Mouse (Mus musculus): ENCODE measurements around the gene Ubash3a. TPM values are rescaled to one million over a fixed set of nuclear protein-coding genes. Genes with fewer than 3 reads are reported as not detected.
"Not testable (repeated sequence)": the region's sequence is repeated elsewhere in the genome, so short reads cannot be mapped to it uniquely, and the experiment has no call there.

The Ubash3a gene
- total RNA-seq, 1 experiment from 2014 or later: 37.7 TPM

DNA sequence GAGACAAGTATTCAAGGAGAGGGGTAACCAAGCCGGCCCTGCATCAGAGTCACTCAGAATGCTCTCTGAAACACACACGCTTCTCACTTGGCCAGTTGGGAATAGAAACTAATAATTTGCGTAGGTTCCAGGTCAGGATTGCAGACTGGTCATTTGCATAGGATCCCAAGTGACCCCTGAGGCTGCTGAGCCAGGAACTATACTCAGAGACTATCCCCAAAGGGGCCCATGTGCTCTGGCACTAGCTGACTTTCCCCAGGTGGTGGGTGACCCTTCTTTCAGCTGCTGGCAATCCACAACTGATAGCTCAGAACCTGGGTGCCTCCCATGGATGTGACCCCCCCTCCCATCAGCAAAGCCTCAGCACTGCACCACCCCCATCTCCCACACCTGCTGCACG, 51.5 kb downstream of the Ubash3a start:
- ATAC-seq (replicated peaks; ENCODE audit: low read depth, poor library complexity, severe bottlenecking): no peak

GRCm38 (mm10) chr17:31259825-31260224, 52.2 kb downstream of the Ubash3a start:
- ATAC-seq (replicated peaks; ENCODE audit: low read depth, poor library complexity, severe bottlenecking): no peak

DNA sequence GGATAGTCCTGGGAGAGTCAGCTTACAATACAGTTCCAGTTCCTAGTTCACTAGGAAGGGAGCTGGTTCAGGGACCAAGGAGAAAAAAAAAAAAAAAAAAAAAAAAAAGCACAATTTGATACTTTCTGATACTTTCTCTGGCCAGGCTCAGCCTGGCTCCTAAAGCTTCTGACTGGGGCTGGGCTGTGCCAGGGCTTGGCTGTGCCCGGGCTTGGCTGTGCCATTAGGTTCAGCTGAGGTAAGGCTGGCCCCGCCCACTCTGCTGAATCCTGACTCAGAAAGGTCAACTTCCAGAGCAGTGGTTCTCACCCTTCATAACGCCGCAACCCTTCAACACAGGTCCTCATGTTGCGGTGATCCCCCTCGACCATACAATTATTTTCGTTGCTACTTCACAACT, 52.8 kb downstream of the Ubash3a start:
- no peak for ATAC-seq (replicated peaks; ENCODE audit: low read depth, poor library complexity, severe bottlenecking)

- no peak for ATAC-seq (replicated peaks; ENCODE audit: low read depth, poor library complexity, severe bottlenecking)
These were observed 53.7 kb downstream of the Ubash3a start for GRCm38 (mm10) chr17:31261352-31261751.

- no peak for ATAC-seq (replicated peaks; ENCODE audit: low read depth, poor library complexity, severe bottlenecking)
These were observed 55.0 kb downstream of the Ubash3a start for GRCm38 (mm10) chr17:31262715-31263114.

DNA sequence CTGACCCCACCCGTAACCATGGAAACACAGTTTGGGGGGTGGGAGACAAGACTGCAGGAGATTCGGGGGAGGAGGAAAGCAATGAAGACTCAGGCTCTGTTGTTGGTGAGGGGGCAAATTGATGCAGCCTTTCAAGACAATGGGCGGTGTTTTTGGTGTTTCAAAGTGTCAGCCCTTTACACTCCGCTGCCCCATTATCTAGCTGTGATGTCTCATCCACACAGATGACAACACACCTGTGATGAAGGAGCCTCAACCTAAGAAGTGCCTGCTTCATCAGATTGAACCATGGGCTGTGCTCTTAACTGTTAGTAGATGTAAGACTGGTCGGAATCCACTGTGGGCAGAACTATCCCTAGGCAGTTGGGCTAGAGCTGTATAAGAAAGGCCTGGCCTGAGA, 56.1 kb downstream of the Ubash3a start:
- no peak for ATAC-seq (replicated peaks; ENCODE audit: low read depth, poor library complexity, severe bottlenecking)

DNA sequence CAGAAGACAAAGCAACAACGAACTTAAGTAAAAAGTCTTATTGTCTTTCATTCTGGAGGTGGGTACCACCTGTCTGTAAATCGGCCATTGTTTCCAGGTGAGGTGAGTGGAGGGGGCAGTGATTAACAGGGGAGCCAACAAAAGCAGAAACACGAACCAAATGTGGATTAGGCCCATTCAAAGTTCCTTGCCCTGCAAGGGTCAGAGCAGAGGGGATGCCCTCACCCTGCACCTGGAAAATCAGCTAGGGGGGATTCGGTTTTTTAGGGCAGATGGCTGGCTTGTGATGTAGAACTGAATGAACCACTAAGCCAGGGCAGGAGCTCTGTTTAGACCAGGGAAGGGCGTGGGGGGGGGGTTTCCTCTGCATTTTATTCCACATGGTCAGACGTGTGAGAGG, 56.7 kb downstream of the Ubash3a start:
- ATAC-seq (replicated peaks; ENCODE audit: low read depth, poor library complexity, severe bottlenecking): no peak

GRCm38 (mm10) chr17:31265171-31265572, 57.5 kb downstream of the Ubash3a start:
- peak; percentile 90 for ATAC-seq (replicated peaks; ENCODE audit: low read depth, poor library complexity, severe bottlenecking)

- ATAC-seq (replicated peaks; ENCODE audit: low read depth, poor library complexity, severe bottlenecking): no peak
These were observed 58.2 kb downstream of the Ubash3a start for GRCm38 (mm10) chr17:31265831-31266230.

GRCm38 (mm10) chr17:31266321-31266950, 58.8 kb downstream of the Ubash3a start:
- no peak for ATAC-seq (replicated peaks; ENCODE audit: low read depth, poor library complexity, severe bottlenecking)

- ATAC-seq (replicated peaks; ENCODE audit: low read depth, poor library complexity, severe bottlenecking): no peak
These were observed 59.5 kb downstream of the Ubash3a start for GRCm38 (mm10) chr17:31267138-31267537.

- no peak for ATAC-seq (replicated peaks; ENCODE audit: low read depth, poor library complexity, severe bottlenecking)
These were observed 59.9 kb downstream of the Ubash3a start for GRCm38 (mm10) chr17:31267603-31268002.

DNA sequence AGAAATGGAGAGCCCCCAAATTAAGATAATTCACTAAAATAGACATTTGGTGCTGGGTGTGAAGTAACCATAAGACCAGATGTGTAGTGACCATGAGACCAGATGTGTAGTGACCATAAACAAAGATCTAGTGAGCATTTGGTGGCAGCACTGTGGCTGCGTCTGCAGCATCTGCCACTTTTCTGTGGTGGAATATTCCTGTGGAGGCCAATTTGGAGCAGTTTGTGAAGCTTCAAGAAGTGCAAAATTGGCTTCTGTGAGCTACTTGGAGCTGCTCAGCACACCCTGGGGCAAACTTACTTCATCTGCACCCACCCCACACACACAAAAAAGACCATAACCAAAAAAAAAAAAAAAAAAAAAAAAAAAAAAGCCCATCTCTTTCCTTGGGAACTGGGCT, 60.3 kb downstream of the Ubash3a start:
- ATAC-seq (replicated peaks; ENCODE audit: low read depth, poor library complexity, severe bottlenecking): no peak

DNA sequence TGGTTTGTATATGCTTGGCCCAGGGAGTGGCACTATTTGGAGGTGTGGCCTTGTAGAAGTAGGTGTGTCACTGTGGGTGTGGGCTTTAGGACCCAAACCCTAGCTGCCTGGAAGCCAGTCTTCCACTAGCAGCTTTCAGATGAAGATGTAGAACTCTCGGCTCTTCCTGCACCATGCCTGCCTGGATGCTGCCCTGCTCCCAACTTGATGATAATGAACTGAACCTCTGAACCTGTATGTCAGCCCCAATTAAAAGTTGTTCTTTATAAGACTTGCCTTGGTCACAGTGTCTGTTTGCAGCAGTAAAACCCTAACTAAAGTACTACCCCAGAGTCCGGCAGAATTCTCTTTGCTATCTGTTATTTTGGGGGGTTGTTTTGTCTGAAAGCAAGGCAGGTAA, 62.1 kb downstream of the Ubash3a start:
- ATAC-seq (replicated peaks; ENCODE audit: low read depth, poor library complexity, severe bottlenecking): no peak

GRCm38 (mm10) chr17:31270246-31270645, 62.6 kb downstream of the Ubash3a start:
- ATAC-seq (replicated peaks; ENCODE audit: low read depth, poor library complexity, severe bottlenecking): no peak

GRCm38 (mm10) chr17:31270736-31271135, 63.1 kb downstream of the Ubash3a start:
- not testable (repeated sequence) for ATAC-seq (replicated peaks; ENCODE audit: low read depth, poor library complexity, severe bottlenecking)

DNA sequence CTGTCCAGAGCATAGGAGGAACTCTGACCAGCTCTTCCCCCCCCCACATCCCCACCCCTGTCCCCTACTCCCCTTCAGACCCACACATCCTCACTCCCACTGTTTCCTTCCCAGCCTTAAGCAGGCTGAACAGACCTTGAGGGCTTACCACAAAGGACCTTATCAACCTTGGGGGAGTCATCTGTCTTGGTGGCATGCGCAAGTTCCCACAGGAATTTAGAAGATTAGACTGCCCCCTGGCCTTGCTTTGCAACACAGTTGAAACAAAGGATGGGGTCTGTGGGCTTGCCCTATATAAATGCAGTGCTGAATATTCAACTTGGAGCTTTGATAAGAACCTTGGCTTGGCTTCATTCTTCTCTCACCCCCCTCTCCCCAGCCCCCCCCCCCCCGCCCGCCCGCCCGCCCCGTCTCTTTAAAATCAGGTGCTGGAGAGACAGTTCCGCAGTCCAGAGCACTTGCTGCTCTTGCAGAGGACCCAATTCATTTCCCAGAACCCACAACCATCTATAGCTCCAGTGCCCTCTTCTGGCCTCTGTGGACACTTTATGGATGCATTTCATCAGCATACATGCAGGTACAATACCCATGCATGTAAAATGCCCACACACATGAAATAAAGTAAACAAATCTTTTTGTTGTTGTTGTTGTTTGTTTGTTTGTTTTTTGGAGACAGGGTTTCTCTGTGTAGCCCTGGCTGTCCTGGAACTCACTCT, 63.6 kb downstream of the Ubash3a start:
- peak; percentile 47 for ATAC-seq (replicated peaks; ENCODE audit: low read depth, poor library complexity, severe bottlenecking)

DNA sequence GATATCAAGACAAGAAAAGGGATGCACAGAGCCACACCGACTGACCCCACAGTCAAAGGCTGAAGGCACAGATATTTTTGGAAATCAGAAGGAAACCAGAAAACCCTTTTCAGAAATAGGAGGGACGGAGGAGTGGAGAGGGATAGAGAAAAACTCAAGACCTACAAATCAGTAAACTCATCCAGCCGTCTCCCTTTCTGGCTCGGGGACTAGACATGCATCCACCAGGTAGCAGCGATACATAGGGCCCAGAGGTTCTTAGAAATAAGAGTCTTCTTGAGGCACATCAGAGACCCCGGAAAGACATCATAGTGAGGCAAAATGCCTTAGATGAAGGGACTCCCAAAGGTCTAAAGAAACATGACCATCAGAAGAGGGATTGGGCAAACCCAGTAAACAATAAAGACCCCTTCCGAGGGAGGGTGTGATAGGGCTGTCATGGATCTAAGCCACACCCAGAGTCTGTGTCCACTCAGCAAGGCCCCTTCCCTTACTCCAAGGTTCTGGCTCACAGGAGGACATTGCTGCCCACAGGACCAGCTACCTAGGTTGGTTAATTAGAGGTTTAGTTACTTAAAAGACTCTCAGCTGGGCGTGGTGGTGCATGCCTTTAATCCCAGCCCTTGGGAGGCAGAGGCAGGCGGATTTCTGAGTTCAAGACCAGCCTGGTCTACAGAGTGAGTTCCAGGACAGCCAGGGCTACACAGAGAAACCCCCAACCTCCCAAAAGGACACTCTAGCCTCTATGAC, 64.9 kb downstream of the Ubash3a start:
- no peak for ATAC-seq (replicated peaks; ENCODE audit: low read depth, poor library complexity, severe bottlenecking)

DNA sequence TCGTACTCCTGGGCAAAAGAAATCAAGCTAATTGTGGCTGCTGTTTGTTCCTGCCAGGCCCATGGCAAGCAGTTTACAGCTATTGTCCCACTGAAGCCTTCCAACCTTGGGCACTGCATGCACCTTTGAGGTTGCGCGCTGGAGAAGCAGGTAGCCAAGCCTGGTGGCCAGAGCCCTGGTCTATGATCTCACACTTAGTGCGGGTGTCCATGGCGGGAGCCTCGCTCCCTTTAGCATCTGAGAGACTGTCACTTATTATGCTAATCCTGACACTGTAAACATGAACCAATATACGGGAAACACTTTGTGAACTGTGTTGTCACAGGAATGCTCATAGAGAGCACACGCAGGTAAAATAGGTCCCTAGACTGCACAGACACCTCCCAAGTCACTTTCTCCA, 66.0 kb downstream of the Ubash3a start:
- ATAC-seq (replicated peaks; ENCODE audit: low read depth, poor library complexity, severe bottlenecking): no peak

DNA sequence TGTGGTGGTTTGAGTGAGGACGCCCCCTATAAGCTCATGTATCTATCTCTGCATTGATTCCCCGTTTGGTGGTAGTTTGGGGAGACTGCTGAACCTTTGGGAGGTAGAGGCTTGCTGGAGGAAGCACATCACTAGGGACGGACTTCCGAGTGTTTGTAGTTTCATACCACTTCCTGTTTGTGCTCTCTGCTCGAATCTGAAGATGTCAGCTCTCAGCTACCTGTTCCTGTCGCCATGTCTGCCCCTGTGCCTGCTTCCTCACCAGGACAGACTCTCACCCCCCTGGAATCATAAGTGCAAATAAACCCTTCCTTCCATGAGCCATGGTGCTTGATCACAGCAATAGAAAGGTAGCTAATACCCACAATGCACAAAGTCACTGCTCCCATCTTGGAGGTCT, 67.5 kb downstream of the Ubash3a start:
- ATAC-seq (replicated peaks; ENCODE audit: low read depth, poor library complexity, severe bottlenecking): no peak
